Mouse (Mus musculus) stomach, postnatal 0 days (tissue): ENCODE measurements around the gene Axin1. TPM values are rescaled to one million over a fixed set of nuclear protein-coding genes. Genes with fewer than 3 reads are reported as not detected.
"Not testable (repeated sequence)": the region's sequence is repeated elsewhere in the genome, so short reads cannot be mapped to it uniquely, and the experiment has no call there.

Experiments used
- ATAC-seq: fragments of 200-750 bp; cut with Nextera tagmentation; 2 replicates; pipeline ENCODE4 v1.8.0; 2017; ENCODE audit not compliant: low FRiP score, low TSS enrichment
- DNase-seq: peaks from one replicate; pipeline ENCODE4 v3.0.0-alpha.2; 2016; ENCODE audit warnings: low spot score
- H3K27ac ChIP-seq: fragments of 300-500 bp; sonication (generic); replicated peaks from 2 replicates; pipeline ENCODE4 v1.5.1; 2014; ENCODE audit warnings: mild to moderate bottlenecking, control low read depth
- H3K27me3 ChIP-seq: fragments of 300-500 bp; sonication (generic); 2 replicates; pipeline ENCODE4 v1.6.1; 2014; ENCODE audit warnings: low read length; ENCODE audit not compliant: control insufficient read depth, insufficient read depth
- H3K36me3 ChIP-seq: fragments of 300-500 bp; sonication (generic); 2 replicates; pipeline ENCODE4 v1.6.1; 2014; ENCODE audit warnings: low read length, mixed read lengths; ENCODE audit not compliant: control insufficient read depth, insufficient read depth
- H3K4me1 ChIP-seq: fragments of 300-500 bp; sonication (generic); replicated peaks from 2 replicates; pipeline ENCODE4 v1.6.1; 2014; ENCODE audit warnings: antibody characterized with exemption; ENCODE audit not compliant: control insufficient read depth, insufficient read depth
- H3K4me2 ChIP-seq: fragments of 300-500 bp; sonication (generic); replicated peaks from 2 replicates; pipeline ENCODE4 v1.6.1; 2014; ENCODE audit warnings: low read depth, mild to moderate bottlenecking, control low read depth, moderate library complexity
- H3K4me3 ChIP-seq: fragments of 300-500 bp; sonication (generic); 2 replicates; pipeline ENCODE4 v1.5.1; 2014; ENCODE audit warnings: low read depth, low read length, control low read depth
- H3K9ac ChIP-seq: fragments of 300-500 bp; sonication (generic); 2 replicates; pipeline ENCODE4 v1.6.1; 2014; ENCODE audit warnings: mild to moderate bottlenecking, low read length, control low read depth, mixed read lengths
- H3K9me3 ChIP-seq: fragments of 300-500 bp; sonication (generic); 2 replicates; pipeline ENCODE4 v1.6.1; 2016; ENCODE audit warnings: low read length; ENCODE audit not compliant: control insufficient read depth
- CTCF ChIP-seq: IDR thresholded peaks from 2 replicates; pipeline ENCODE4 v1.5.1; 2016; ENCODE audit warnings: antibody characterized with exemption, low read depth, mild to moderate bottlenecking, moderate library complexity
- EP300 ChIP-seq: optimal IDR thresholded peaks from 2 replicates; pipeline ENCODE3; 2016; ENCODE audit warnings: antibody characterized with exemption
- WGBS: fragments of 180-500 bp; shearing (Covaris S2); extraction: QIAGEN DNeasy Blood & Tissue Kit; methylation state at CpG from one replicate; pipeline ENCODE4 v1.1.7; 2014; 5-methylcytosine and 5-hydroxymethylcytosine counted together
- polyA plus RNA-seq: library from polyadenylated mRNA; unstranded; fragments of >200 nt; fragmentation: Nextera tagmentation; extraction: Ambion mirVana; gene quantifications from 2 replicates; pipeline ENCODE4 v1.2.1, GENCODE M21; 2015

Gene Axin1
- polyA plus RNA-seq, 1 experiment from 2014 or later, result 10.9 TPM

- H3K4me1 ChIP-seq, result no peaks in the 10 kb centered on the region
- peaks cover 9% of the 10 kb centered on the region for H3K27me3 ChIP-seq
These were observed 26.8 kb upstream of the Axin1 start for GRCm38 (mm10) chr17:26111722-26112121.

GRCm38 (mm10) chr17:26112751-26113150, 25.7 kb upstream of the Axin1 start:
- Histone ChIP-seq H3K4me3 (peak overlapping the region; percentile 61), H3K27ac (no peak overlapping the region), H3K4me2 (peak overlapping the region; percentile 92), H3K27me3 (peaks cover 9% of the 10 kb centered on the region), H3K9me3 (no peaks in the 10 kb centered on the region), H3K9ac (no peak overlapping the region), H3K36me3 (no peaks in the 10 kb centered on the region), H3K4me1 (no peaks in the 10 kb centered on the region)
- 19% methylated on average over 14 of the region's 14 CpGs for WGBS
- DNase-seq, result no peak
- no peak for ATAC-seq
- TF ChIP-seq EP300, result no peak
- TF ChIP-seq CTCF, result no peak

More at GRCm38 (mm10) chr17:26111722-26112121, 26.8 kb upstream of the Axin1 start:
- no peaks in the 10 kb centered on the region for H3K9me3 ChIP-seq
- ATAC-seq, result no peak
- 36% methylated on average over 4 of the region's 4 CpGs for WGBS
- H3K9ac ChIP-seq, result no peak overlapping the region
- no peak overlapping the region for H3K27ac ChIP-seq
- no peak overlapping the region for H3K4me3 ChIP-seq
- no peak overlapping the region for H3K4me2 ChIP-seq
- DNase-seq, result no peak
- H3K36me3 ChIP-seq, result no peaks in the 10 kb centered on the region
- no peak for TF ChIP-seq EP300
- no peak for TF ChIP-seq CTCF

GRCm38 (mm10) chr17:26113181-26113948, 25.1 kb upstream of the Axin1 start, which contains the start of gene Tmem8:
Gene Tmem8 (plus strand): TSS chr17:26113299.
- Histone ChIP-seq H3K4me2 (peak within 1 kb of the TSS; percentile 92), H3K9ac (peak within 1 kb of the TSS; percentile 73), H3K4me1 (no peaks in the 10 kb centered on the region), H3K27me3 (peaks cover 9% of the 10 kb centered on the region), H3K27ac (peak within 1 kb of the TSS; percentile 89), H3K9me3 (no peaks in the 10 kb centered on the region), H3K36me3 (no peaks in the 10 kb centered on the region), H3K4me3 (peak within 1 kb of the TSS; percentile 61)
- WGBS, result under 1% methylated on average over 44 of the region's 75 CpGs
- DNase-seq (peak; percentile 90), ATAC-seq (peak; percentile 65)
- TF ChIP-seq CTCF (peak; percentile 51), EP300 (no peak)

GRCm38 (mm10) chr17:26114061-26114460, 24.4 kb upstream of the Axin1 start:
- Histone ChIP-seq H3K9ac (peak overlapping the region; percentile 73; the same call in 1 of the 2 replicates), H3K27me3 (peaks cover 9% of the 10 kb centered on the region), H3K36me3 (no peaks in the 10 kb centered on the region), H3K27ac (peak overlapping the region; percentile 89), H3K9me3 (no peaks in the 10 kb centered on the region), H3K4me2 (peak overlapping the region; percentile 92), H3K4me3 (peak overlapping the region; percentile 61), H3K4me1 (no peaks in the 10 kb centered on the region)
- DNase-seq (no peak), ATAC-seq (no peak)
- WGBS, result 14% methylated on average over 8 of the region's 8 CpGs
- TF ChIP-seq EP300, result no peak
- TF ChIP-seq CTCF, result no peak

DNA sequence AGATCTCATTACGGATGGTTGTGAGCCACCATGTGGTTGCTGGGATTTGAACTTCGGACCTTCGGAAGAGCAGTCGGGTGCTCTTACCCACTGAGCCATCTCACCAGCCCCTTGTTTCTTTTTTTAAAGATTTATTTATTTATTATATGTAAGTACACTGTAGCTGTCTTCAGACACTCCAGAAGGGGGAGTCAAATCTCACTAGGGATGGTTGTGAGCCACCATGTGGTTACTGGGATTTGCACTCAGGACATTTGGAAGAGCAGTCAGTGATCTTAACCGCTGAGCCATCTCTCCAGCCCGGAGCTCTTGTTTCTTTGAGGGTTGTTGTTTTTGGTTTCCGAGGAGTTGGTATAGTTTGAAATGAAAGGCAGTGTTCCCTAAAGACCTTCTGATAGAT, 24.0 kb upstream of the Axin1 start:
- not testable (repeated sequence) for ATAC-seq, H3K27me3 ChIP-seq, H3K4me1 ChIP-seq, H3K9ac ChIP-seq, H3K36me3 ChIP-seq, H3K9me3 ChIP-seq, DNase-seq, H3K4me3 ChIP-seq
- Histone ChIP-seq H3K4me2 (peak overlapping the region; percentile 12; the same call in 1 of the 2 replicates), H3K27ac (peak overlapping the region; percentile 84)
- WGBS, result 61% methylated on average over 7 of the region's 7 CpGs
- peak; percentile 13; the same call in 1 of the 2 replicates for TF ChIP-seq CTCF
